Mouse (Mus musculus) frontal cortex, postnatal 36 days (tissue): ENCODE measurements at regions not wholly inside any gene's neighbourhood (a gene's known extent, or its start where the extent isn't known, plus 50 kb on each side); places are given as distances from the start of the nearest gene placed in this dataset.

Experiments used
- DNase-seq, 2 experiments: peaks; one replicate each; pipeline ENCODE4 v3.0.0; 2022; ENCODE audit warnings: low spot score in 2 of 2

DNA sequence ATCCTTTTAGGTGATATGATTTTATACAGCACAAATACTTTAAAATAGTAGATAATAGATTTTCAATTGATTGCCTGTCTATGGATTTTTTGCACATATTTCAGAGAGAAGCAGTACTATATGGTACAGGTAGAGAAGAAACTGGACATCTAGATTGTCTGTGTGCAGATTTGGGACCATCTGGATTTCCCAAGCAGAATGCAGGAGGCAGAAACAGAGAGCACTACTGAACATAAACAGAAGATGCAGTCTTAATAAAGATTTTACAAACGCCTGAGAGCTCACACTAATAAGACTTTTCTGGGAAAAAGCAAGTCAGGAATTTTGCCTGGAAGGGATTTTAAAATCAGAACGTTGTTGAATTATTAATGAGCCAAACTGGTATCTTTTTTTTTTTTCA lies 432.9 kb downstream of the Col11a1 start:
- no peak for DNase-seq

DNA sequence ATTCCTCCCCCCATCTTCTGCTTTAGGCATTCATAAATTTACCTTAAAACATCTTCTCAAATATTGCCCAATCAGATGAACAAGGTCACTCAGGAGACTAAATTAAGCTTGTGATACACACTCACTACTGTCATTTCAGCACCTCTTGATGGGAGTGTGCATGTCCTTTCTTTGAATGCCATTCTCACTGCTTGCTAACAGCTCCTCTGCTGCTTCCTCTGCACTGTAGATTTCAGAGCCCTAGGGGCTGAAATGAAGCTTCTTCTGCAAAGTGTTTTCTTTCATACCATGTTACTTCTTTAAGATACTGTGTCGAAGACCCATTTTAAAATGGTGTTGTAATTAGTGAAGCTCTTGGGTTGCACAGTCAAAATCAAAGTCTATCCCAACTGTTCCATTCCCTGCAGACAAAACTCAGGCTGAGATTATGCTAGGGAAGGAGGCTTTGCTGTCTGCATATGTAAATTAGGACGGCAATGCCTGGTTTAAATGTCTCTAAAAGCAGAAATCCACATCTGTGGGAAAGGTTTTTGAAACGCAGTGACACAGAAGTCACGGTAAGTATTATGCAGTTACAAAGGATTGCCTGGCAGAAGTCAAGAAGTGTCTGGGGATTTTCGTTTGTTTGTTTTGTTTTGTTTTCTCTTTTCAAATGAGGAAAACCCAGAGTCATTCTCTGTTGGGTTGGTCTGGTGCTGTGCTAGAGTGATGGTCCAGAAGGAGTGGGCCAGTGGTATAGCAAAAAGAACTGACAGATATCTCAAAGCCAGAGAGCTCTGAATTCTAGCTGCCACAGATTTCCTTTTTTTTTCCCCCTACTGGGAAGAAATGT lies 433.6 kb downstream of the Col11a1 start:
- DNase-seq = no peak

DNA sequence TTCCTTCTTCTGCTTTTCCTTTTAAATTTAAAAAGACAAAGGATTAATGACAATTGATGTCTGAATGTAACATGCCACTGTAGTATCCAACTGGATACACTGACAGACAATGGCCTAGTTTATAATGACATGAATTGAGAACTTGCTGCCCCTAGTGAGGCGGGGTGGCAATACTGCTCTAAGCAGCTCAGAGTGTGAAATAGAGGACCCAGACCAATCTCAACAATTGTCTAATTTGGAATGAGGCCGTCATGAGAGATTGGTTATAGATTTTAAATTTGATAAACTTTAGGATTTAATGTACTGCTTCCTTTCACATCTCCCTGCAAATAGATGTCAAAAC lies 434.2 kb downstream of the Col11a1 start:
- no peak for DNase-seq

DNA sequence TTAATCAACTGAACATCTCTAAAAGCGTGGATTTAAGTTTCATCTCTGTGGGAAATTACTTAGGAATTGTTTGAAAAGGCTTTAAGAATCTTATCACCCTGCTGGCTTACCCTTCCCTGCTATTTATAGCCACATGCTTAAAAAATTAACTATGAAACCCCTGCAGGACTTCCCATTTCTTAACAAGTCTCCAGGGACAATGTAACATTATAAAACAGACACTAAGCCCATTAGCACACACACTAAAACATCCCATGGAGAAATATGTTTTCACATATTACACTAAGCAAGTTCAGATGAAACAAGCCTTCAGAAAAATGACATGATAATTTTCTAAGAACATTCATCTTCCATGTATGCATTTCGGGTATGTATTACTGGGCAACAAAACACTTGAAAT lies 420.0 kb upstream of the Olfm3 start:
- DNase-seq = no peak

DNA sequence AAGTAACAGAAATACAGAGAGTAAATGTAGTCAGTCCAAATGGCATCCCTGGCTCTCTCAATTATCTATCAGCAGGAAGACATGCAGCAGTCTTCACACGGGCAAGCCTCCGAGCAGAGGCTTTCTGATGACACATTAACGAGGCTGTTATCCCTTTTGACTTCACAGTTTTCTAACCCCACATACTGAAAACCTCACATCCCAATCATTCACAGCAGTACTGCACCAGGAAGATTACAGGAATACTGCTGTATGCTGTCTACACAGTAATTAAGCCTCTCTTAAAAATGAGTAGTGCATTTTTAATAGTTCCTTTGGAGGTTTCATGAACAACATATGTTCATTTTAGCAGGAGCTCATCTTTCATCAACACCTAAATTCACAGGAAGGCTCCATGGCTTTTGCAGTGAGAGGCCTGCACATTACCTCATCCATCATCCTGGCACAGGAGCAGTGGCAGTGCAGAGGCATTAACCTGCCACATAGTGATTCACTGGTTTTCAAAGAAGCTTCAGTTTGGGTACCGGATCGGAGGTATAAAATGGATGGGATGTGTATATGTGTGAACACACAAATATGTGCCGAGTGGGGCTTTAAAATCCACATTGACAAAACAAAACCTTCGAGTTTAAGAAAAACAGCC lies 396.1 kb upstream of the Olfm3 start:
- DNase-seq = no peak

DNA sequence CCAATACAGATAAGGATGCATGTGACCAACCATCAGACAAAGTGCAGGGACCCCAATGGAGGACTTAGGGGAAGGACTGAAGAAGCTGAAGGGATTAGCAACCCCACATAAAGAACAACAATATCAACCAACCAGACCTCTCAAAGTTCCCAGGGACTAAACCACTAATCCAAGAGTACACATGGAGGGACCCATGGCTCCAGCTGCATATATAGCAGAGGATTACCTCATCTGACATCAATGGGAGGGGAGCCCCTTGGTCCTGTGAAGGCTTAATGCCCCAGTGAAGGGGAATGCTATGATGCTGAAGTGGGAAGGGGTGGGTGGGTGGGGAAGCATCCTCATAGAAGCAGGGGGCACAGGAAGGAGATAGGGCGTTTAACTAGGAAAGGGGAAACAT lies 388.6 kb upstream of the Olfm3 start:
- no peak for DNase-seq

DNA sequence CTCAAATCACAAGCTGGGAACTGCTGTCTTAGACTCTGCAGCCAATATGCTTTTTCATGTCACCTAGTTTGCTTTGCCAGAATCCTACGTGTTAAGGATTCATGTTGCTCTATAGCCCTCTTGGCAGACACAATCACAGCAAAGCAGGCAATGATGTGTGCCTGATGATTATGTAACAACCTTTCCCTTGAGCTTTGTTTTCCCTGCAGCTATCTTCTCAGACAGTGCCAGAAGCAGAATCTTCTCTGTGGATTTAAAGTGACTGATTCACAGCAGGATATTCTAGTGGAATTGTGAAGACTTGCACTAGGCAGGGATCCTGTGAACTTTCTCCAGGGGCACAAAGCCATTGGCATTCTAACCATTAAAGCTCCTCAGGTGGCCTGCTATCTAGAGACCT lies 359.5 kb upstream of the Olfm3 start:
- peak; percentile 1 to 6 for DNase-seq

DNA sequence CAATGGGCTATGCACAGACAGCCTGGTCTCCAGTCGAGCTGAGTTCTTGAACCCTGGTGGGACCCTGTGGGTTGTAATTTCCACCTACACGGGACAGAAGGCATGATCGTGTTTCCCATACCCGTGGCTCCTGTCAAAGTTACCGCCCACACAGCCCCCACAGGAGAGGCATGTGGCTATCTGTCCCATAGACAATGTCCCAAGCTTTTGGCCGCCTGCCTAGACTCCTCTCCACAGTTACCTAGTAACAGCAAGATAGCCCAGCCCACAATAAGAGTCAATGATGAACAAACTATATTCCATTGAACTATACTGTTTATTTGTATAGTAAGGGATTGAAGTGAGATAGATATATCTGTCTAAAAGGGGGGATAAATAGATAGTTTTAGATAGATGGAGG lies 356.7 kb upstream of the Olfm3 start:
- no peak for DNase-seq

DNA sequence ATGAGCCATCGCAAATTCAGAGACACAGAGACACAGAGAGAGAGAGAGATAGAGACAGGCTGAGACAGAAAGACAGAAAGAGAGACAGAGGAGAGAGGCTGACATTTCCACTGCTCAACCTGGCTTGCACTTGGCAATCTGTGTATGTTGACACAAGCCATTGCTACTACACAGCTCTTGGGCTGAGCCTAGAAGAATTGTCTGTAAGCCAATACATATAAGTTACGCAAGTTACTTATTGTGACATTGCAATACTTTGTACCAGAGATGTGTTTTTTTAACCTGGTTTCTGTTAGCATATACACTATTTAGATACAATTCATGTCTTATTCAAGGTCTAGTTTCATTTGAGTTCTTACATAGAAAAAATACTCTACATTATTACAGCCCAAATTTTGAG lies 332.9 kb upstream of the Olfm3 start:
- DNase-seq = no peak
